In the genomic region with DNA sequence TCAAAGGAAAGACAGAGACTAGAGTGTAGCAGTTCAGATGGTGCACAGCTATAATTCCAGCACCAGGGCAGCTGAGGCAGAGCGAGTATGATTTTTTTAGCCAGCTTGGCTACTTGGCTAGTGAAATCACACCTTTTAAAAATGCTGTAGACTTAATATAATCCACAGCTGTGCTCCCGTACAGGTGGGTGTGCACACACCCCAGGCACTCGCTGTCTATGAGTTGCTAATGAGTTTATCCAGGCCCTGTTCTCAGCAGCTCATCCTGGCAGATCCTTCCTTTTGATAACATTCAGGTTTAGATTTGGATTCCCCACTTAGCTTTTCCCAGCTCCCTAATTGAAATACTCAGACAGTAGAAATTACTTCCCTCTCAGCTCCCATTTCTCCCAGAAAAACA, we compare ENCODE assay signal across 25 mouse cellular contexts.
DNase-seq lines count a peak whose midpoint lies in the region; ATAC-seq lines count a peak whose summit lies in the region.
"Had no signal": no experiment of that assay in that cellular context is flagged by ENCODE, and none has a peak within 500 bp of the region (broad histone marks: within the 10 kb centered on the region; RNA-seq: fewer than 3 reads in every experiment).

No protein-coding gene starts in this region.

- DNase-seq in frontal cortex, postnatal 25 days (ENCODE audit: low spot score in 2 of 2) = no peak
- DNase-seq in right cerebral cortex, adult 18-20 months = peak; percentile 32
- DNase-seq in right cerebral cortex, postnatal 4 days = no peak
- peak; percentile 47 for DNase-seq in brain, adult 2 months (ENCODE audit: low read depth, low spot score)
- DNase-seq in urinary bladder, adult 18-20 months (ENCODE audit: low spot score in 2 of 2) = no peak
- no peak for DNase-seq in midbrain, embryonic 11.5 days (ENCODE audit: low spot score, missing footprints)
- DNase-seq: adrenal gland, adult 2 months; adrenal gland, postnatal 14 days; cerebellum, adult 11-12 months; cerebellum, adult 9-10 months; cerebellum, postnatal 14 days; gastrocnemius, adult 2 months; gastrocnemius, postnatal 14 days; heart, adult 18-20 months; heart, postnatal 14 days; heart, postnatal 4 days had no signal

- H3K4me1 ChIP-seq in midbrain, embryonic 11.5 days (ENCODE audit: control insufficient read depth, insufficient read depth, low read length) = no peaks in the 10 kb centered on the region

- no peaks in the 10 kb centered on the region for H3K9me3 ChIP-seq in midbrain, embryonic 11.5 days (ENCODE audit: control insufficient read depth, low read length)

- no peaks in the 10 kb centered on the region for H3K27me3 ChIP-seq in midbrain, embryonic 11.5 days (ENCODE audit: control insufficient read depth, insufficient read depth, low read length)
- H3K27me3 ChIP-seq: forebrain, embryonic 13.5 days; heart, embryonic 13.5 days had no signal

- WGBS in midbrain, embryonic 11.5 days = 89% methylated on average over 3 of the region's 3 CpGs

- H3K4me2 ChIP-seq in midbrain, embryonic 11.5 days = no peak overlapping the region
- H3K4me2 ChIP-seq: forebrain, embryonic 13.5 days; heart, embryonic 13.5 days; hindbrain, embryonic 14.5 days had no signal

- no peak overlapping the region for H3K9ac ChIP-seq in midbrain, embryonic 11.5 days (ENCODE audit: low read length)
- H3K9ac ChIP-seq: forebrain, embryonic 13.5 days; heart, embryonic 13.5 days; hindbrain, embryonic 14.5 days had no signal

- peak; percentile 68 for ATAC-seq in frontal cortex, adult (ENCODE audit: low TSS enrichment)
- no peak for ATAC-seq in midbrain, embryonic 11.5 days (ENCODE audit: low FRiP score)
- ATAC-seq: forebrain, embryonic 13.5 days; forebrain, embryonic 16.5 days; hindbrain, postnatal 0 days; inflammation-experienced regulatory T-cells, adult 6 months had no signal

- H3K36me3 ChIP-seq in midbrain, embryonic 11.5 days (ENCODE audit: control insufficient read depth, insufficient read depth, low read length) = no peaks in the 10 kb centered on the region
- H3K36me3 ChIP-seq: G1E had no signal

- H3K27ac ChIP-seq in midbrain, embryonic 11.5 days (ENCODE audit: low read depth, low read length) = no peak overlapping the region
- H3K27ac ChIP-seq: forebrain, embryonic 10.5 days; forebrain, embryonic 13.5 days; gastrocnemius, adult 2 months; heart, embryonic 13.5 days; hindbrain, embryonic 14.5 days; hindbrain, postnatal 0 days had no signal

- H3K4me3 ChIP-seq in midbrain, embryonic 11.5 days (ENCODE audit: low read depth, low read length) = no peak overlapping the region
- H3K4me3 ChIP-seq: forebrain, embryonic 10.5 days; forebrain, embryonic 13.5 days; gastrocnemius, adult 2 months; heart, embryonic 13.5 days had no signal

Comparison
In these comparisons a context has a peak if more than half of its experiments do, and no peak if none do; other contexts are left out.
1. DNase-seq: peak in right cerebral cortex, adult 18-20 months (single experiment) and brain, adult 2 months (single experiment); none in frontal cortex, postnatal 25 days (0 of 2), right cerebral cortex, postnatal 4 days (single experiment), urinary bladder, adult 18-20 months (0 of 2) and midbrain, embryonic 11.5 days (single experiment).